Mouse (Mus musculus) bone marrow, adult 2 months (tissue): ENCODE results near the gene Scml4.

Experiments used
- CTCF ChIP-seq: fragments of 200-500 bp; IDR thresholded peaks from 2 replicates; pipeline ENCODE4 v1.5.1; 2011; ENCODE audit warnings: low read length, control low read depth; ENCODE audit not compliant: control insufficient read depth, insufficient read depth
- POLR2A ChIP-seq: fragments of 200-500 bp; IDR thresholded peaks from 2 replicates; pipeline ENCODE4 v1.6.1; 2011; ENCODE audit warnings: low read depth, mild to moderate bottlenecking, control low read depth, low read length, borderline replicate concordance; ENCODE audit not compliant: control insufficient read depth

DNA sequence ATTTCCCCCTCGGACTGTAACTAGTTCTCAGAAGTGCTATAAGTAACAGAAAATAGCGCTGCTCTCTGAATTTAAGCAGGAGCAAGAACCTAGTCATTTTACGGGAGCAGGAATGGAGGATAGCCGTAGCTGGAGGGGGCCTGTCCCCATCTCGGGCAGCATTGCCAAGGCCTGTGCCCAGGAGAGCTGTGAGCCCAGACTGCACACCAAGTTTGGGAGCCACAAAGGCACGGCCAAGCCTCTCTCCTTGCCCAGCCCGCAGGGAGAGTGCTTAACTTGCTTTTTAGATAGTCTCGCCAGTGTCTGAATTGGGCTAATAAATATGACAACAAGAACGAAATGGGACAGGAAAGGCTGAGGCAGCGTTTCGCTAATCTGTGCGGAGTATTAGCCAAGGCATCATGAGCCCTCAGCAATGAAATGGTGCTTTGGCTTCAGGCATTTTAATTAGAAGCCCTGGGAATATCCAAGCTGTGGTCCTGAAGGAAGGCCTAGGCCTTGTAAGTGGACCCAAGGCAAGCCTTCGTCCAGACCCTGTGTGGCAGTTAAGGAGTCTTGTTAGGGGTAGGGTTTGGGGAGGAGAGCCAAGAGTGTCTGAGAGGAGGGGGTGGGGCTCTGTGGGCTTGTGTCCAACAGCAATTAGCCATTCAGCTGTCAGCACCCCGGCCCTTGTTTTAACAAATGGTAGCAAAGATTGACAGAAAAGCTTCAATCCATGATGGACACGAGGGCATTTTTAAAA lies 12.3 kb downstream of the Scml4 start:
- no peak for TF ChIP-seq POLR2A
- no peak for TF ChIP-seq CTCF
